8 mouse cellular contexts compared by ENCODE assay signal in the genomic region with DNA sequence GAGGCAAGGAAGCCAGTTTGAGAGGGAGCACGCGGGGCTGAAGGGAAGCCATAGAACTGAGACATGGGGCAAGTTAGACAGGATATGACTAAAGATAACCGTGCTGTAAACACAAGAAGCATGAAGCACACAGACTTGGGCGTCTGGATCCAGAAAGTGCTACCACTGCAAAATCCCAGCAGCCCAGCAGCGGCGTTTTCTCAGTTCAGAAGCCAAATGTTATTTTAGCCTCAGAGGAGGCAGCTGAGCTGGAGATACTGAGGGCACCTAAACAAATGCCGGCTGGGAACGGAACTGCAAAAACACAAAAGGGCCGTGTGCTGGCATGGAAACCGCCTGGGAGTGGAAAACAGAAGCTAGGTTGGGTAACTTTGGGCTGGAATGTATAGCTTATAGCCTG. TPM values are rescaled to one million over a fixed set of nuclear protein-coding genes. Genes with fewer than 3 reads are reported as not detected.
A peak's percentile ranks its signal among the peaks of the same experiment; 100 is the strongest.
DNase-seq lines count a peak whose midpoint lies in the region; ATAC-seq and TF ChIP-seq lines count a peak whose summit lies in the region.

No protein-coding gene starts in this region.

- TF ChIP-seq CTCF in lung, embryonic 14.5 days (IDR thresholded peaks at IDR 0.05; ENCODE audit: low read depth) = no peak

- peak; percentile 91 for ATAC-seq in lung, embryonic 14.5 days (ENCODE audit: insufficient read depth)
- no peak for ATAC-seq in hindbrain, embryonic 12.5 days (ENCODE audit: low FRiP score)
- no peak for ATAC-seq in inflammation-experienced regulatory T-cells, adult 6 months

- WGBS in lung, embryonic 14.5 days = 14% methylated on average over 10 of the region's 10 CpGs
- 48% methylated on average over 10 of the region's 10 CpGs for WGBS in hindbrain, embryonic 12.5 days

- no peaks in the 10 kb centered on the region for H3K27me3 ChIP-seq in lung, embryonic 14.5 days (ENCODE audit: insufficient read depth, low read length)
- no peaks in the 10 kb centered on the region for H3K27me3 ChIP-seq in hindbrain, embryonic 12.5 days

- H3K4me2 ChIP-seq in lung, embryonic 14.5 days = peak overlapping the region; percentile 43; the same call in 1 of the 2 replicates
- H3K4me2 ChIP-seq in hindbrain, embryonic 12.5 days (replicated peaks) = no peak overlapping the region

- peak overlapping the region; percentile 69; the same call in 1 of the 2 replicates for H3K27ac ChIP-seq in lung, embryonic 14.5 days (ENCODE audit: low read depth)
- peak overlapping the region; percentile 35; the same call in 1 of the 2 replicates for H3K27ac ChIP-seq in hindbrain, embryonic 12.5 days

- H3K9me3 ChIP-seq in lung, embryonic 14.5 days (ENCODE audit: low read depth, low read length) = no peaks in the 10 kb centered on the region
- no peaks in the 10 kb centered on the region for H3K9me3 ChIP-seq in hindbrain, embryonic 12.5 days (replicated peaks)

- H3K4me1 ChIP-seq in lung, embryonic 14.5 days (ENCODE audit: insufficient read depth) = peaks cover 4% of the 10 kb centered on the region
- 0 out of 2 replicates have a peak, but pooled peaks cover 4% of the 10 kb centered on the region for H3K4me1 ChIP-seq in hindbrain, embryonic 12.5 days

- no peak overlapping the region for H3K4me3 ChIP-seq in lung, embryonic 14.5 days (ENCODE audit: low read depth, low read length)
- no peak overlapping the region for H3K4me3 ChIP-seq in hindbrain, embryonic 12.5 days

- peak; percentile 84 for DNase-seq in lung, embryonic 14.5 days
- no peak for DNase-seq in lung, postnatal 25 days (ENCODE audit: low spot score)
- peak; percentile 15 to 24 for DNase-seq in frontal cortex, postnatal 10 days (ENCODE audit: low spot score in 2 of 2)
- DNase-seq in lung, postnatal 14 days = peak; percentile 9
- no peak for DNase-seq in urinary bladder, postnatal 25 days (ENCODE audit: low spot score)
- no peak for DNase-seq in spleen, postnatal 36 days (ENCODE audit: low spot score in 2 of 2)

- no peaks in the 10 kb centered on the region for H3K36me3 ChIP-seq in lung, embryonic 14.5 days (ENCODE audit: insufficient read depth)
- H3K36me3 ChIP-seq in hindbrain, embryonic 12.5 days = no peaks in the 10 kb centered on the region

- no peak overlapping the region for H3K9ac ChIP-seq in lung, embryonic 14.5 days
- H3K9ac ChIP-seq in hindbrain, embryonic 12.5 days = 0 out of 2 replicates have a peak overlapping the region, but pooled peaks have one; percentile 18

RNA-seq across cellular contexts. Expression of a gene that starts 43.9 kb away (rescaled TPM):
- 2.0 and 2.5 TPM in 2 replicates for polyA plus RNA-seq in lung, embryonic 14.5 days (2014; fragmentation: Nextera tagmentation; extraction: Ambion mirVana)
- polyA plus RNA-seq in hindbrain, embryonic 12.5 days (2016; fragmentation: Nextera tagmentation; extraction: Ambion mirVana) = 6.3 and 7.2 TPM in 2 replicates
- not detected for polyA plus RNA-seq in inflammation-experienced regulatory T-cells, adult 6 months (2017; shearing (Covaris generic))

Comparison
In these comparisons a context has a peak if more than half of its experiments do, and no peak if none do; other contexts are left out.
1. DNase-seq: peak in lung, embryonic 14.5 days (single experiment), frontal cortex, postnatal 10 days (2 of 2) and lung, postnatal 14 days (single experiment); none in lung, postnatal 25 days (single experiment), urinary bladder, postnatal 25 days (single experiment) and spleen, postnatal 36 days (0 of 2).